Mouse (Mus musculus) adrenal gland, postnatal 36 days (tissue): ENCODE data around the gene Rwdd2a. TPM values are rescaled to one million over a fixed set of nuclear protein-coding genes. Genes with fewer than 3 reads are reported as not detected.
A peak's percentile ranks its signal among the peaks of the same experiment; 100 is the strongest.

ENCODE experiments used
- DNase-seq, 2 experiments: peaks; one replicate each; pipeline ENCODE4 v3.0.0; 2021; ENCODE audit warnings: mixed read lengths in 1 of 2
- long read RNA-seq, 2 experiments: library from polyadenylated mRNA; stranded (forward); transcript quantifications; one replicate each; pipeline ENCODE4 v2.0.0; 2021; ENCODE audit warnings: borderline sequencing depth in 2 of 2
- total RNA-seq, 2 experiments: library from RNA; stranded (reverse); gene quantifications; 2 replicates each; pipeline ENCODE4 v1.2.3; 2021

Gene Rwdd2a
- 10 to 100 TPM in 1 of 2 experiments, 1 to 10 TPM in 1; 3.3 to 16.4 TPM for total RNA-seq
- long read RNA-seq, experiment 1, transcript Rwdd2a-203 (3 exons, 1,054 nt): major isoform, 11 of 12 reads
- long read RNA-seq, experiment 1, partial matches to known transcripts: 0 of 12 reads
- long read RNA-seq, experiment 1, other reads (novel, unspliced or antisense): 1 of 12 reads
- long read RNA-seq, experiment 2, partial matches to known transcripts: 0 of 2 reads
- long read RNA-seq, experiment 2, other reads (novel, unspliced or antisense): 0 of 2 reads

- DNase-seq: peak; percentile 98 to 99
Observed at GRCm38 (mm10) chr9:86571540-86572135, at the start of gene Rwdd2a, which contains the start of gene Pgm3. Gene Rwdd2a, plus strand, starts transcription at chr9:86571991. Gene Pgm3, minus strand, starts transcription at chr9:86571842.

- no peak for DNase-seq
Observed at GRCm38 (mm10) chr9:86522335-86522734, 49.5 kb upstream of the Rwdd2a start.

GRCm38 (mm10) chr9:86525600-86525999, 46.2 kb upstream of the Rwdd2a start:
- peak; percentile 63 to 69 for DNase-seq

DNA sequence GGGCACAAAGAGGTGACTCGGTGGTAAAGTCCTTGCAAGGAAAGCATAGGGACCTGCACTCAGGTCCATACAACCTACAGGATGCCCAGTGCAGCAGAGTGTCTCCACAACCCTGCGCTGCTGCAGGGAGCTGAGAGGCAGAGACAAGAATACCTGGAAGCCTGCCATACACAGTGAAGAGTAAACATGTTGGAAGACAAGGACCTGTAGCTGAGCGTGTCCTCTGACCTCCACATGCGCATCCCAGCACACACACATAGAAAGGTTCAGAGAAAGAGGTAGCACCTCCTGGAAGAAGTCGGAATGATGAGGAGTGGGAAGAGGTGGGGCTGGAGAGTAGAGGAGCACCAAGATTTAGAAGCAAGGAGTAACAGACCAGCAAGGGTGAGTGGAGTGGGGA, 37.7 kb upstream of the Rwdd2a start:
- no peak for DNase-seq

- DNase-seq: no peak
Observed at GRCm38 (mm10) chr9:86543451-86543850, 28.3 kb upstream of the Rwdd2a start.

GRCm38 (mm10) chr9:86544559-86544958, 27.2 kb upstream of the Rwdd2a start:
- DNase-seq: no peak

DNA sequence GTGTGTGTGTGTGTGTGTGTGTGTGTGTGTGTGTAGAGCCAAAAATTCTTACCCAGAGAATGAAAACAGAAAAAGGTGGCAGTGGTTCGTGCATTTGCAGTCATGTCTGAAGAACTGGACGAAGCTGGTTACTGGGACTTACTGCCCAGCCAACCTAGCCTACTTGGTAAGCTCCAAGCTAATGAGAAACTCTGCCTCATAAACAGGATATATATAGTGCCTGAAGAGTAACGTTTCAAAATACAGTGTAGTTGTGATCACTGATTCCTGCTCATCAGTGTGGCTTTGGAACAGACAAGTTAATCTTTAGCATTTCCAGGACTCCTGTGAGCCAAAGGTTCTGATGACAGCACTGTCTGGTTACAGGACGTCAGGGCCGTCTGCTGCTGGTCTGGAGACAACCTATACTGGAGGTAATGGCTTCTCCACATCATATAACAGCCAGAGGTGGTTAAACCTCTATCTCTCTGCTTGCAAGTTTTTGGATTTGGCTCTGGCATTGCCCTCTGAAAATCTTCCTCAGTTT, 22.1 kb upstream of the Rwdd2a start:
- DNase-seq: no peak

- DNase-seq: no peak
Observed at GRCm38 (mm10) chr9:86550717-86551116, 21.1 kb upstream of the Rwdd2a start.

- no peak for DNase-seq
Observed at GRCm38 (mm10) chr9:86553886-86554285, 17.9 kb upstream of the Rwdd2a start.

- DNase-seq: no peak
Observed at GRCm38 (mm10) chr9:86554641-86555040, 17.1 kb upstream of the Rwdd2a start.

DNA sequence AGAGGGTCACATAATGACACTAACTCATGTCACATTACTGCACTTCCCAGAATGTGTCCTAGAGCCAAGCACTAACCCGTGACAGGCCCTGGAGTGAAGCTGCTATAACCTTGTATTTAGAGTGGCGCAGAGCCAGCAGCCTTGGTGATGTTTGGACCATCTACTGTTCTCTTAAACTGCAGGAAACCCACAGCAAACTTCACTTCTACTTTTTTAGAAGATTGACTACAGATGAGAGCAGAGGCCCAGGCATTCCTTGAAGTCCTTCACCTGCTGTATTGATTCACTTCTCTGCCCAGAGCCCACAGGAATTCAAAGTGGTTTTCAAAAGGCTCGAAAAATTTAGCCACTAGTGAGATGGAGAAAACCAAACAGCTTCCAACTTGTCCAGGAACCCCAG, 11.2 kb upstream of the Rwdd2a start:
- peak; percentile 80 to 87 for DNase-seq

DNA sequence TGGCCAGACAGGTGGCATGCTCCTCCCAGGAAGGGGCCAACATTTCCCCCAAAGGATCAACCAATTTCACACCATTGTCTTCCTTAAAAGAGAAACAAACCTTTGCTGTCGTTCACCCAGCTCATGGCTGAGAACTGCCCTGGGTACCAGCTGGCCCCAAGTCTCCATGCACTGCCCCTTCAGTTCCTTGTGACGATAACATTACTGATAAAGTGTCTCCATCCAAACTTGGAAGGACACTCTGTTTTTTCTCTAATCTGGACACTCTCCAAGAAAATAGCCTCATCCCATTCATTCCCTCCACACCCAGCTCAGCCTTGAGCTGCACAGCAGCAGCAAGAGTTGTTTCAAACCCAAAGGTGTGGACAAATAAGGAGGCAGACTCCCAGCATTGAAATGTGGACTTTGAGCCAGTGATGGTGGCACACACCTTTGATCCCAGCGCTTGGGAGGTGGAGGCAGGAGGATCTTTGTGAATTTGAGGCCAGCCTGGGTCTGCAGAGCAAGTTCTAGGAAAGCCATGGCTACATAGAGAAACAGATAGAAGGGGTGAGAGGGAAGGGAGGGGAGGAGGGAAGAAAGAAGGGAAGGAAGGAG, 2.4 kb upstream of the Rwdd2a start:
- DNase-seq: no peak

- DNase-seq: no peak
Observed at GRCm38 (mm10) chr9:86570261-86570890, 1.4 kb upstream of the Rwdd2a start.

DNA sequence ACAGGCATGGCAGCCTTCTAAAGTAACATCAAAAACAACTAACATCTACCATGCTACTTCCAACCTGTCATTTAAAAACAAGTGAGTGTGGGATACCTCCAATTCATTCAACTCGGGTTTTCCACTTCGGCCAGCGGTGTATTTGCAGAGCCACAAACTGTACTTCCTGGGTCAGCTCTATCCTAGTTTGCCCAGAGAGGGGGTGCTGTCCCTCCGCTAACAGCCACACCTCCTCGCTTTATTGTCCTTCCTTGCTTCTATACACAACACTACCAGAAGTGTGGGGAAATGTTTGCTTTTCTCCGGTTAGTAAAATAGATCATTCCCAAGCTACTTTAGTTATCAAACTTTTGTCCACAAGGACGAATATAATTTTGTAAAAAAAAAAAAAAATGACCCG, 845 bp upstream of the Rwdd2a start:
- no peak for DNase-seq

DNA sequence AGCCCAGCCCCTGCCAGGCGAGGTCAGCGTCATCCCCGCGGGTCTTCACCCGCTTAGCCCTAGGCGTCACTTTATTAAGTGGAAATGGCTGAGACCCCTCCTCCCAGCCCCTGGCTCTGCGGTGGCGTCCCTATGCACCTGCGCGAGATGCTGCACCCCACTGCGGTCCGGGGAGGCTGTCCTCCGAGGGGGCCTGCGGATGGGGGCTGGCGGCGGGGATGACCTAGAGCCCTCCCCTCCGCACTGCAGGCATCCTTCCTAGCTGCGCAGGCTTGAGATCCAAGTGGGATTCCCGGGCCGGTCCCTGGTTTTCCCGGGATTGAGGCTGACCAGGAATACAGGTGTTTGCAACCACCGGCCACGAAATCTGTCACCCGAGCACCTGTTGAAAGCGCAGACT, 405 bp downstream of the Rwdd2a start:
- peak in 1 of 2 experiments; percentile 57 for DNase-seq

DNA sequence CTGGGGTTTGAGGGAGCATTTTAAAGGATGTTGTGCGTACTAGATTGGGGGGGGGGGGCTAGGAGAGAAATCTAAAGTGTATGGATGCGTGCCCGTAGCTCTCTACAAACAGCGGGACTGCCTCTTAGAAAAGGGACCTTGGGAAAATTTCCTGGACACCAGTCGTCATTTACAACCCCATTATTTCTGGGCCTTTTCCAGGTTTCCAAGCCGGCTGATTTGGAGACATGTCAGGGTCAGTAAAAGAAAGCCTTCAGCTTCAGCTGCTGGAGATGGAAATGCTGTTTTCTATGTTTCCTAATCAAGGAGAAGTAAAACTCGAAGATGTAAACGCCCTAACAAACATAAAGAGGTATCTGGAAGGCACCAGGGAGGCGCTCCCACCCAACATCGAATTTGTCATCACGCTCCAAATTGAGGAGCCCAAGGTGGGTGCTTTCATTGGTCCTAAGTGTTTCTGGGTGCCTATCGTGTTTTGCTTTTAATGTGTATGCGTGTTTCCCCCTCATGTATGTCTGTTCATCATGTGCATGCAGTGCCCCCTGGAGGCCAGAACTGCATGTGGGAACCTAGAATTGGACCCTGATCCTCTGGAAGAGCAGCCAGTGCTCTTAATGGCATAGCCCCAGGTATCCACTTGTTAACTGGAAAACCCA, 973 bp downstream of the Rwdd2a start:
- DNase-seq: peak; percentile 82 to 87

GRCm38 (mm10) chr9:86573616-86574303, 2.0 kb downstream of the Rwdd2a start:
- DNase-seq: no peak

DNA sequence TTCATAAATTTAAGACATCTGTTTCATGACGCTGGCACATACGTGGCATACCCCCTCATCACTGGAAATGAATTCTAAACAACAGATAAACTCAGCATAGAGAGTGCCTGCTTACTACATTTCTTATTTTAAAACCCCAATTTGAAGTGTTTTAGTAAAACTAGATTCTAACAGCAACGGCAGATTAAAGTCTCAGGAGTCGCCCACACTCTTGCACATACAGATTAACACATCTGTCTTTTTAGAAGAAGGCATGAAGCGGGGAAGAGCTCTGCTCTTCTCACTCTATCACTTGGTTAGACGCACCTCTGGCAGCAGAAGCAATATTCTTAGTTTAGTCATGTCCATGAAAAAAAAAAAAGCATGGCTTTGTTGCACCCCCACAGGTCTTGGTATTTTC, 3.4 kb downstream of the Rwdd2a start:
- no peak for DNase-seq

DNA sequence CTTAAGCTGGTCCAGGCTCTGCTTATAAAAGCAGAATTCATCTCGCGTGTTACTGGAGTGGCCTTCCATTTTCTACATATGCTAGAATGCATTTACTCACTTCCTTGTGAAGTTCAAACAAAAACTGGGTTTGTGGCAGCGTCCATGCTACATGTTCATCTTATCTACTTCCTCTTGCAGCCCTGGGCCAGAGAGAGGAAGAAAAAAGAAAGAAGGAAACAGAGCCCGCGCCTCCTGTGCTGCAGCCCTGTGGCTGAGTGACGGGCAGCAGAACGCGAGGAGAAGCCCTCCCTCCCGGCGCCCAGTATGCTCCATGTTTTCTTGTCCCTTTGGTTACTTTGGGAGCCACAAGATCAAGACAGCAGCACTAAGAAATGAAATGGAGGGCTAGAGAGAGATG, 7.9 kb downstream of the Rwdd2a start:
- no peak for DNase-seq

- peak; percentile 76 to 80 for DNase-seq
Observed at GRCm38 (mm10) chr9:86583740-86584139, 11.9 kb downstream of the Rwdd2a start.

DNA sequence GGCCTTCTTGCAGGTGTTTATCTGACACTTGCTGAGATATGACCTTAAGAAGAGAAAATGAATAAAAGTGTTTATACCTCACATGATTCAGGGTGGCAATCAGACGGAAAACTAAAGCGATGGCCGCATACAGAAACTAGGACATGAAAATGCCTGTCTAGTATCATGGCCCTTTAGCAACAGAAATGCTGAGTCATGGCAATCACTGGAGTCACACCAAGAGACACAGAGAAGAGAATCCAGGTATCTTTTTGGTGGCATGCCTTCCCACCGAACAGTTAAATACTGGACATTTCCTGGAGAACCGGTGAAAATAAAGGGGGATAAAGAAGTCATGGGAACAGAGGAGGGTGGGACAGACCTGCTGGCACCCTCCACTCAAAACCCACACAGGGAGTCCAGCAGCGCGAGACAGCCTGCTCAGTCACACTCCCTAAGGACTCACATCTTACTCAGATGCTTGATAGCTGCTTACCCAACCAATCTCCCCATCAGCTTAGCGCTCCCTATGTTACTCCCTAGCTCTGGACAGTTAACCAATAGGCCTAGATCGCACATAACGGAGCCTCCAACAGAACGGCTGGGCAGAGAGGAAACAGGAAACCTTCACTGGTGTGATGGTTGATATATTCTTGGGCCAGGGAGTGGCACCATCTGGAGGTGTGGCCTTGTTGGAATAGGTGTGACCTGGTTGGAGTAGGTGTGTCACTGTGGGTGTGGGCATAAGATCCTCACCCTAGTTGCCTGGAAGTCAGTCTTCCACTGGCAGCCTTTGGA, 15.4 kb downstream of the Rwdd2a start:
- no peak for DNase-seq
